Mouse (Mus musculus) T-helper 1 cell (primary cell): Measurements from ENCODE around the gene Xrn2.

Source experiments
- in situ Hi-C: fragments of 300-600 bp; cut with MboI, MseI; formaldehyde crosslinking; loops from one replicate; pipeline ENCODE4 v1.15.1; 2025; ENCODE audit warnings: high pct_unique_total_duplicates

Xrn2 gene

DNA sequence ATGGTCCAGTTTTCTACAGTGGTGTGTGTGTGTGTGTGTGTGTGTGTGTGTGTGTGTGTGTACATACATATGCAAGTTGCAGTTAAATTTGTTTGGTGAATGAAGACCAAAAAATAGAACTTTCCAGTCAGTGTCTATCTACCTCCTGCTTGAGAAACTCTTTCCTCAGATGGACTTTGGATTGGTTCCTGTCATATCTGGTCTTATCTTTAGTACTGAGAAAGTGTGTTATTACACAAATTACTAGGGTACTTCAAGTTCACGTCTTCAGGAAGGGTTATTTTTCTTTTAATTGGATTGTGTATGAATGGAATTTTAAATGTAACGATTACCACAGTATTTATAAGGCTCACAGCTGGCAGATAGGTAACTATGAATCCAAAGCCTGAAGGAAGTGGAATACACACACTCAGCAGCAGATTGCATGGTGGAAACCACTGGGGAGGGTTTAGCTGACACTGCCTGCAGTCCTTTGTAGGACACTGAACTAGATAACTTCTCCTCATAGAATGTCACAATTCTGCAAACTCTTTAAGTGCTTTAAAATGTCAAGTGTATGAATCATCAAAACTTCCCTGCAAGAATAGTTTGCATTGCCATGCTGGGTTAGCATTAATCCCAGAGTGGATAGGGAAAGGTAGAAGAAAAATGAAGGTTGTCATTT, 40.6 kb downstream of the Xrn2 start:
- in situ Hi-C loops: loop anchor here (5.0 kb wide), 1 partner anchor 36 kb away; no protein-coding TSS in a partner anchor

DNA sequence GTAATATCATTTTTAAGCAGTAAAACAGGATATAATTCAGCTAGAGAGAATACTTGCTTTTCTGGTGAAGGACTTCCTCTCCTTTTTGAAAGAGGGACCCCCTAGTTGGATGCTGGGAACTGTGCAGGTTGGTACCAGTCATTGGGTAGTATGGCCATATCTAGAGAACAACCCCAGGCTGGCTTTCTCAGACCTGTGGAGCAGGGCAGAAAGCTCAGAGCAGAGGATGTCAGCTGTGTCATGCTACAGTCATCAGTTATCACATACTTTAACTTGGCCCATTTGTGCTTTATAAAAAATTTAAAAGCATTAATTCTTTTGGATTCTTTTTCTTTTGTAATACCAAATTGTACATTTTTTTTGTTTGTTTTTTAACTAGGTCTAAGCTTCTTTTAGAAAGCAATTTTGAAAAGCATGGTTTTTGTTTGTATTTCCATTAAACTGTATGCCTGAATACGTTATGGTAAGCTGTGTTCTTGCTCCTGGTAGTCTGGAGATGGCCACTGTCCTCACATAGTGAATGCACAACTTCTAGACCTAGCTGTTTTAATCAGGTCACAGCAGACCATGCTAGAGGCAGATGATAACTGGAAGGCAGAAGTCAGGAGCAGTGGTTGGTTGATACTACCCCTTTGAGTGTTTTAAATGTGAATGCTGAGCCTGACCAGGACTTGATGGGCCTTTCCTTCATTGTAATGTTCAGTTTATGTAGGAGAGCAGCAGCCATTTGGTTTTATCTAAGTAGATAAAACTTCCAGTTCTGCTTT, 54.9 kb downstream of the Xrn2 start:
- in situ Hi-C loops: no loop called here

DNA sequence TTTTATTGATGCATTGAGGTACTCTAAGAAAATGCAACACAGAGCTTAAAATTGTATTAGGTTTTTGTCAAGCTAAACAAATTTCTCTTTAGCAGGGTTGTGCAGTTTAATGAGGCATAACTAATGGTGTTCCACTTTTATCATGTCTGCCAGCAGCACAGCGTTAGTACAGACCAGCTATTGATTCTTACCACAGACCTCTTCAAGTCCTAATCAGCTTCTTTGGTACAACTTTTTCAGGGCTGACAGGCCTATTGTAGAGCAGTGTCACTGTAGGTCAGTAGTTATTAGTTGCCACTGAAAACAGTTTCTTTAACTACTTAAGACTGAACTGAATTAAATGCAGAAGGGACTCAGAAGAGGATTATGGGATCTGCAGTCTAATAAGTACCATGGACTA, 56.3 kb downstream of the Xrn2 start:
- in situ Hi-C loops: no loop called here

DNA sequence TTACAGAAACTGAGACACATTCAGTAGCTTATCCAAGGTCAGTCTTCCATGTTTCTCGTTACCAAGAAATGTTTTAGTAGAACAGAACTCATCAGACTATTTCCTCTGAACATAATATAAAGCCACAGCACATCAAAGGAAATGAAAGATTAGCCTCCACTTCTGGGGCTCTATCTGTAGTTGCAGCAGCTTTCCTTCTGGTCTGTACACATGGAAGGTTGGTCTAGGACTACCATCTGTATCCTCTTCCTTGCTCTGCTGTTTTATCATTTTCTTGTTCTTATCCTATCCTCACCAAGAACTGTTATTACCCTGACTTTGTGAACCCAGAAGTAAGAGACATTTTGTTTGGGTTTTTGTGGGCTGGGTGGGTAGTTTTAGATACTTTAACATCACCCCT, 57.5 kb downstream of the Xrn2 start:
- in situ Hi-C loops: no loop called here

DNA sequence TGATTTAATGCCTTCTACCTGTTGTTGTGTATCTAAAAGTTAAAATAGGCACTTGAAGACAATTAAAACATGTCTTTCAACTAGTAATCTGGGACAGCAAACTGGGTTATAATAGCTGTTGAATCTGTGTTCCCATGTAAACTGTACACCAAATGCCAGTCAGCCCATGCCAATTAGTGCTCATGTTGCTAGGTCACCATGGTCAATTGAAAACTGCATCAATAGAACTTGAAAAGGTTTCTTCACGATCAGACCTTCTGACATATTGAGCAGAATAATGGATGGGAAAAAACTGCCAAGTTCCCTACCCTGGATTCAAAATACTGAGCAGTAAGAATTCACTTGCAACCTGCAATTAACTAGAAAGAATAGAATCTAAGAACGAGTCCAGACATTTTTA, 61.2 kb downstream of the Xrn2 start:
- in situ Hi-C loops: no loop called here

DNA sequence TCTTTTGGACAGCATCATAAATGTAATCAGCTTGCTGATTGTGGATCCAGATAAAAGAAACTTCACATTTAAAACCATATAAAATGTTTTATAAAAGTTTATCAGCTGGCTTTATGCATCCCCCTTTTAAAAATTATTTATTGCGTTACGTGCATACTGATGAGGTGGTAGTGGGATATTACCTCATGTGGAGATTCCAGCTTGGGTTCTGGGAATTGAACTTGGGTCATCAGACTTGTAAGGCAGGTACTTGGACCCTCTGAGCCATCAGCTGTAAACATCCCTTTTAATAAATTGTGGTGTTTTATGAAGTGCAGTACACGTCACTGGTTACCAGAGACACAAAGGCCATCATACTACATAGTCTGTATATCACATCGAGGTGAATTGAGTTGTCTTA, 61.6 kb downstream of the Xrn2 start:
- in situ Hi-C loops: no loop called here

DNA sequence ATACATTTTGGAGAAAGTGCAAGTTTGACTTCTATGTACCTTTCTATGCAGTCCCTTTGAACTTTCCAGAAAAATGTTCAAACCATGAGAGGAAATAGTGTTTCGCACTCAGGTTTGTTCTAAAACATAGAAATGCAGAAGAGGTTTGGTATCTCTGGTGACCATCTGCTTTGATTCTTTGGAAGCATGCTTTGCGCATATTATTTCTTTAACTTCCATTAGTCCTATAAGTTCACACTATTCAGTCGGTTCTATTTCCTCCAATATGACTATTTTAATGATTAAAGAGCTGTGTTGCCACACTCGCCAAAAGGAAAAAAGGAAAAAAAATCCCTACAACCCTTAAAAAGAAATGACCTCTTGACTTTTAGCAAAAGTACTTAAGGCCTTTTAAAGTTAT, 69.6 kb downstream of the Xrn2 start:
- in situ Hi-C loops: no loop called here

DNA sequence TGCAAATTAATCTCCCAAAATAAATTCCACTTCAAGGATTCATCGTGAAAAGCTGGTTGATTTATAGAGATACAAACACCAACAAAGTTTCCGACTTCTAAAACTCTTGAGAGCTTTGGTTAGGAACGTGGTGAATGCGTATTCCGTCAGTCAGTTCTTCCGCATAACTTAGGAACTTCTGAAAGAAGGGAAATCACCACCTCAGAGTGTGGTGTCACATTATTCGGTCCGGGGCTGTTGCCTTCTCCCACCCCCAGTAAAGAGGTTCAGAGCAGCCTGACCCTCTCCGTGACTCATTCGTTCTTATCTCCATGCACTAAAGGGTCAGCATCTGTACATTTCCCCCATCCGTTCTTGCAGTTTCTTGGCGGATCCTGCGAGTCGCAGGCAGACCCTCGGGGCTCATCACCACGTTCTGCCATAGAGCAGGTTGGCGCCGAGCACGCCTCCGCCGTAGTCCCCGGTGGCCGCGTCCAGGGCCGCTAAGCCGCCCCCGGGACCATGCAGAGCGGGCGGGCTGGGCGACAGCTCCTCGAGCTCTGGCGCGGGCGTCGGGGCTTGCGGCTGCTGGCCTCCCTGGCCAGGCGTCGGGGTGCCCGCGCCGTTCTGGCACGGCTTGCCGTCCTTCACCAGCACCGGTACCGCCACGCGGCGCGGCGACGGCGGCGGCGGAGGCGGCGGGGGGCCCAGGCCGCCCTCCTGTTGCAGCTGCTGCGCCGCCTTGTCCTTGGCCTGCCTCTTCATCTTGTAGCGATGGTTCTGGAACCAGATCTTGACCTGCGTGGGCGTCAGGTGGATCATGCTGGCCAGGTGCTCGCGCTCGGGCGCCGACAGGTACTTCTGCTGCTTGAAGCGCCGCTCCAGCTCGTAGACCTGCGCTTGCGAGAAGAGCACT, 70.9 kb downstream of the Xrn2 start:
- in situ Hi-C loops: no loop called here

DNA sequence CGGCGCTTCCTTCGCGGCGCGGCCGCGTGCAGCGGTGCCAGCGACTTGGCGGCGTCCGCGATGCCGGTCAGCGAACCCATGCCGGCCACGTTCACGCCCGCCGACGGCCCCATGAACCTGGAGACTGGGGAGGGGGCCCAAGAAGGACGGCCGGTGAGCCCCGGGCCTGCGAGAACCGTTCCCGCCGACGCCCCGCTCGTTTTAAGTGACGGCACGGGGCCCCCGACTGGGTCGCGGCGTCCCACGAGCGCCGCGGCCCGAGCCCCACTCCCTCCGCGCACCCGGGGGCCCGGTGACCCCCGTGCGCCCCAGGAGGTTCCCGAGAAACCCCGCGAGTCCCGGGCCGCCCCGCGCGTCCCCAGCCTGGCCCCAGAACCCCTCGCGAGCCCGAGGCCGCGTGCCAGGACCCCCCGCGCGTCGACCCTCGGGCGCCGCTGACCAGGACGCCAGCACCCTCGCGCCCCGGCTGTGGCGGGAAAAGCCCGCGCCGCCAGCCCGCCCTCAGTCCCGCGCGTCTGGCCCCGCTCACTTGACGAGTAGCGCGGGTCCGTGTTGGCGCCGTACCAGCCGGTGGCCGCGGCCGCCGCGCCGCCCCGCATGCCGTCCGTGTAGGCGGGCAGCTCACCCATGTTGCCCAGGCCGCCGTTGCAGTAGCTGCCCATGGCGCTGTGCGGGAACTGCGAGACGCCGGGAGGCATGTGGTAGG, 71.7 kb downstream of the Xrn2 start:
- in situ Hi-C loops: no loop called here

DNA sequence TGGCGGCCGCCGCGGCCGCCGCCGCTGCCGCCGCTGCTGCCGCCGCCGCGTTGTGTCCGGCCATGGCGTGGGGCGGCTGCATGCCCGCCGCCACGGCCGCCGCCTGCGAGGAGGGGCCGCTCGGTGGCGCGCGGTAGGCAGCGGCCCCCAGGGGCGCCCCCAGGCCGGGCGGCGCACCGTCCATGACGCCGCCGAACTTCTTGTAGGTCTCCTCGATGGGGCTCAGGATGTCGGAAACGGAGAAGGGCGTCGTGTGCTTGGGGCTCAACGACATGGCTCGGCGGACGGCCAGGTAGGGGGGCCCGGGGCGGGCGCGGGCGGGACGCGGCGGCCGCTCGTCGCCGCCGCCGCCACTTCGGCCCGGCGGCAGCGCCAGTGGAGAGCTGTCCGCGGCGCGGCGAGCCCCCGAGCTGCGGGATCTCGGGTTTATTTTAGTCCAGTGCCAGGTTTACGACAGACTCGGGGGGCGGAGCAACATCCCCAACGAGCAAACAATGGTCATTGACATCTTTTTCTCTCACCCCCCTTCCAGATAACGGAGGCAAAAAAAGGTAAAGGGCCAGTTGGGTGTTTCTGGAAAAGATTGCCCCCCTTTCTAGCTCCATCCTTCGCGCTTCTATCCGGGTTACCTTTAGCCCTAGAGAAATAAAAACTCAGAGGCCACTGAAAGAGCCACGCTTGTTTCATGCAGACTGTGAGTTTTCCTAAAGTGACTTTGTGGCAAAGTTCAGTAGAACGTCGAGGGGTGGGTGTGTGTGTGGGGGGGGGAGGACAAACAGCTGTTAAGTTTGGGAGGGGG, 72.5 kb downstream of the Xrn2 start, which contains the start of gene Nkx2-4:
TSS of gene Nkx2-4 (minus strand) at position 374 of the 799 bp plus-strand sequence.
- in situ Hi-C loops: no loop called here

DNA sequence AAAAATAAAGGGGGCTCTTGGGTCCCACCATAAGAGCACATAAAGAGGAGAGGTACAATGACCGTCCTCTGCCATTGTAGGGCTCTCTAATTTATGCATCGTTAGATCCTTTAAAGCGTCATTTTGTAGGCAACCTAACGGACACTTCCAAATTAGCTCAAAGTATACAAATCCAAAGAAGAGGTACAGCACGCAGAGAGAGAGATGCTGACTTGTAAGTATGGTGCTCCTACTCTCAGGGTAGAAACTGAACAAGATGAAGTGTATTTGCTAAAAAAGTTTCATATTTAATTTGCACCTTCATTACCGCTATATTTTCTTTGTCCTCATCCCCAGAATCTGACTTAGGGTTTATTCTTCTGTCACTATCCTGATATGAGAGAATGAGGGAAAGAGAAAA, 73.1 kb downstream of the Xrn2 start:
- in situ Hi-C loops: no loop called here

DNA sequence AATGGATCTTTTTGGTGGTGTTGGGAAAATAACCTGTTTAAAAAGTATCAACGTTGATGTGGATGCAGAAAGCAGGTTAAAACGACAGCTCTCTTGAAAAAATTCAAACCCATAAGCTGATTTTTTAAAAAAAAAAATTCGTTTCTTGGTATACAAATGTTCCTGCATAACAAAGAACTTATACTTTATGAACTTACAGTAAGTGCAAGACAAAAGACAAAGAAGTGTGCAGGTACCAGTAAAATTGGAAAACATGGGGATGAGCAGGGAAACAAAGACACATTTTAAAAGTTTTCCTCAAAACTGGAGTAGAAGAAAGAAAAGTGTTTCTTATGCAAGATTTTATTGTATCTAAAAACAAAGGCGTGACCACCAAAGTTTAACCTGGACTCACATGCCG, 73.6 kb downstream of the Xrn2 start:
- in situ Hi-C loops: no loop called here

DNA sequence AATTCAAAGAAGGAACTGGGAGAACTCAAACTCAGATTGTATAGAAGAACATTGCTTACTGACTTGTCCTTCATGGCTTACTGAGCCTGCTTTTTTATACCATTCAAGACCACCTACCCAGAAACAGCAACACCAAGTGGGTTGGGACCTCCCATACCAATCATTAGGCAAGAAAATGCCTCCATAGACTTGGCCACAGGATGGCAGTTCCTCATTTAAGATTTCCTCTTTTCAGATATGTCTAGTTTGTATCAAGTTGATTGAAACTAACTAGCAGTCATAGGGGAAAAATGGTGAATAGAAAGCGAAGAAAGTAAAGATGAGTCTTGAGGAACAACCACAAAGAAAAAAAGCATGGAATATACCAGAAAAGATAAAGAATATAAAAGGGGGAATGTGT, 106.9 kb downstream of the Xrn2 start:
- in situ Hi-C loops: no loop called here

DNA sequence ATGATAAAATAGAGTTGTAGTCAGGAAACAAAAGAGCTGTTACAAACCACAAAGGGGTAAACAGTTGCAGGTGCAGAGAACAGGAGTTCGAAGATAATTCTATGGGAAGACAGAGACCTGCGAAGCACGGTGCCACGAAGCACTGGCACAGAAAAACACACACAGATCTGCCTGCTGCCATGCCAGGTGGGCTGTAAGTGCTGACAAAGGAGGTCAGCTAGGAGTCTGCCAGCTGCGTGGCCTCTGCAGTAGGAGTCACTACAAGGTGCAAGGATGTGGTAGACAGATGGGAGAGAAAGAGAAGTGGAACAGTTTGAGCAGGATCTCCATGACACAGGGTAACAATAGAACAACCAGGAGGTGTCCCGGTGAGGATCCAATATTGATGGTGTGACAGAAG, 114.6 kb downstream of the Xrn2 start:
- in situ Hi-C loops: loop anchor here (5.0 kb wide), 1 partner anchor 40 kb away; no protein-coding TSS in a partner anchor
